Mouse (Mus musculus): ENCODE data around the gene Psen2.
A peak's percentile ranks its signal among the peaks of the same experiment; 100 is the strongest.

Psen2 gene

DNA sequence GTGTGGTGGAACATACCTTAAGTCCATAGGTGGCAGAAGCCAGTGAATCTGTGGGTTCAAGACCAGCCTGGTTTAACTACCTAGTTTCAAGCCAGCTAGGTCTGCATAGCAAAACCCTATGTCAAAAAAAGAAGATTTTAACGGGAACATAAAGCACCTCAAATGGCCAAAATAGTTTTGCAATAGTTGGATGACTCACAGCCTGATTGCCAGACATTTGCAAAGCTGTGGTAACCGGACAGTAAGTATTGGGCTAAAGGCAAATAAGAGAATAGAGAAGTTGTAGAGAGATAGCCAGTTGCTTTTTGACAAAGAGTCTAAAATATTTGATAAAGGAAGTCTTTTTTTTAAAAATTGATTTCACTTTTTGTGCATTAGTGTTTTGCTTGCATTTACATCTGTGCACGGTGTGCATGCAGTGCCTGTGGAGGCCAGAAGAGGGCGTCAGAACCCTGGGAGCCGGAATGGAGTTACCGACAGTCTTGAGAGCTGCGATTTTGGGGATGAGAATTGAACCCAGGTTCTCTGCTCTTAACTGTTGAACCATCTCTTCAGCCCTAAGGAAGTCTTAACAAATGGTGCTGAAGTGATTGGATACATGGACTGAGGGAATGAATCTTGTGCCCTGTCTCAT, at the start of gene Psen2:
Psen2 (minus strand) TSS at position 75 of the 634 bp plus-strand sequence.
- ATAC-seq (ENCODE audit: low TSS enrichment) = no peak

- no peak for ATAC-seq (ENCODE audit: low TSS enrichment)
Measured at GRCm38 (mm10) chr1:180312792-180313311, 49.6 kb upstream of the Psen2 start.

- no peak for ATAC-seq (ENCODE audit: low TSS enrichment)
Measured at GRCm38 (mm10) chr1:180312286-180312685, 49.0 kb upstream of the Psen2 start.

DNA sequence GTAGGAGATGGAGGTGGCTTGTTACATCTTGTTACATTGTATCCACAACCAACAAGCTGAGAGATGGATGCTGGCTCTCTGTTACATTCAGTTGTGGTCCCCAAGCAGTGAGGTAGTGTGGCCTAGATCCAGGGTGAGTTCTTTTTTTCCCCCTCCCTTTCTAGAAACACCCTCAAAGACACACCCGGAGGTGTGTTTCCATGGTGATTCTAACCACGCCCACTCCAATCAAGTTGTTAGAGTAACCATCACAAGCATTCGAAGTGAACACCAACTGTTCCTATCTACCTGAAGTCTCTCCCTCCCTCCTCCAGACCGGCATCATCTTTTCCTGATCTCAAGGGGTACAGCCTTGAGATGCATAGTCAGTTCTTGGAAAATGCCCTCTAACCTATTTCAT, 45.7 kb upstream of the Psen2 start:
- ATAC-seq (ENCODE audit: low TSS enrichment) = no peak

DNA sequence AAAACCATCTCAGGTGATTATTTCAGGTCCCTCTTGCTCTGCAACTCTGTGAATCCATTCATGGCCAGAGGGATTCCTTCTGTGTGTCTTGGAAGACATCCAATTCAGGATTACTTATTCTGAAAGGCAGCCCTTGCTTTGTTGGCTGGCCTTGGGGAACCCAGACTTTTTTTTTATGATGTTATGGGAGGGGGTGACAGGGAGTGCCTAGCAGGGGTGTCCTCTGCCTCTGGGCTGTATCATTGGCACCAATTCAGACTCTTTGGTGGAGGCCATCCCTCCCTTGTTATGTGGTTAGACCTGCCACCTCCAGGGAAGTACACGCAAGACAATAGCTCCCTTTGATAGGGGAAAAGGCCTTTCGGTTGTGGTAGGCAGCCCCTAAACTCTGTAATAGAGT, 44.4 kb upstream of the Psen2 start:
- ATAC-seq (ENCODE audit: low TSS enrichment) = no peak

DNA sequence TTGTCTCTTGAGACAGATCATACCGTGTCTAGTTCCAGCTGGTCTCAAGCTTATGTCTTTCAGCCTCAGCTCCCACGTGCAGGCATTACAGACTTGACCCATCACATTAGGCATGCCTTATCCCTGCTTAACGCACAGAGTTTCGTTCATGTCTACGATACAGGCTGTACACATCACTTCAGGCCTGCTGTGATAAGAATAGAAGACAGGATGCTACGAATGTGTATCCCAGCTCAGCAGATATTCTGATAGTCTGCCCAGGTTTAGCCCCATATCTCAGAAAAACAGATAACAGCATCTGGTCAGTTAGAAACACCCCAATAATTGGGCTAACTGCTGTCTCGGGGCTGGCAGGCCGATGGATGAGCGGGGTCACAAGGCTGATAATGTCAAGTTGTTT, 43.7 kb upstream of the Psen2 start:
- ATAC-seq (ENCODE audit: low TSS enrichment) = no peak

DNA sequence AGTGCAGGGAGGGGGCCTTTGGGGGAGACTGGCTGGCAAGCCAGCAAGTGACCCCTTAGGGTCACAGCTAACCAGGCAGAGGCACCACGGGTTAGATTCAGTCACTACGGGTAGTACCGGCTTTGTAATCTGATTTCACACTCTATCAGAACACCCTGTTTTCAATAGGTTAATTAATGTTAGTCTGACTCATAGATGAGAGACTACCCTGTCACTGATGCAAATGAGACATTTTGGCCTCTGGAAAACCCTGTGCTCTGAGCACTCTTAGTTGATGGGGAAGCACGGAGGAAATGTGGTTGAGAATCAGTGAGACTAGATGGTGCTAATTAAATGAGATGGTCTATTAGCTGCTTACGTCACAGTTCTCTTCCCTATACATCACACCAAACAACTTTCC, 40.4 kb upstream of the Psen2 start:
- no peak for ATAC-seq (ENCODE audit: low TSS enrichment)

- no peak for ATAC-seq (ENCODE audit: low TSS enrichment)
Measured at GRCm38 (mm10) chr1:180302253-180303120, 39.2 kb upstream of the Psen2 start.

- no peak for ATAC-seq (ENCODE audit: low TSS enrichment)
Measured at GRCm38 (mm10) chr1:180300997-180301396, 37.8 kb upstream of the Psen2 start.

DNA sequence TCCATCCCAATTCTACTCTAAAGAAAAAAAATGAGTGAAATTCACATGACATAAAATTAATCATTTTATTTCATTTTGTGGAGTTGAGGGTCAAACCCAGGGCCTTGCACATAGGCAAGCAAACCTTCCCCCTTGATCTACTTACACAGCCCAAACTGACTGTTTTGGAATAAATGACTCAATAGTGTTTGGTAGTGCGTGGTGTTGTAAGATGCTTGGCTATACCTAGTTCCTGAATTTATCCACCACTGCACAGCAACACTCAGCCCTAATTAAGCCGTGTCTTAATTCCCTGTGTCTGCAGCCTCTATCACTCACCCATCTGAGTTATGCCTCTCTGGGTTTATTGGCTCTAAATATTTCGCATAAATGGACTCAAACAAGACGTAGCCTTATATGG, 37.1 kb upstream of the Psen2 start:
- ATAC-seq (ENCODE audit: low TSS enrichment) = no peak

DNA sequence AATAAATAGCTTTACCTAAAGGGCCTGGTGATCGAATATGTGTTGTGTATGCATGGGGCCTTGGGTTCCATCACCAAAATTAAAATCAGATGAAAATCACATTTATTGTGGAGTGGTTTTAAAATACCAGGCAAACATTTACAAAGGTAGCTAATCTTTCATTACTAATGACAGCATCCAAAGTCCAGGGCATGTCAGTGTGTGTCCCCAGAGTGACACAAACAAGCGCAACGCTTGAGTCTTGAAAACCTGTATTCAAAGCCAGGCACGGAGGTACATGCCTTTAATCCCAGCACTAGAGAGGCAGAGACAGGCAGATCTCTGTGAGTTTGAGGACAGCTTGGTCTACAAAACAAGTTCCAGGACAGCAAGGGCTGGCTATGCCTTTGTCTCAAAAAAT, 36.5 kb upstream of the Psen2 start:
- ATAC-seq (ENCODE audit: low TSS enrichment) = no peak

DNA sequence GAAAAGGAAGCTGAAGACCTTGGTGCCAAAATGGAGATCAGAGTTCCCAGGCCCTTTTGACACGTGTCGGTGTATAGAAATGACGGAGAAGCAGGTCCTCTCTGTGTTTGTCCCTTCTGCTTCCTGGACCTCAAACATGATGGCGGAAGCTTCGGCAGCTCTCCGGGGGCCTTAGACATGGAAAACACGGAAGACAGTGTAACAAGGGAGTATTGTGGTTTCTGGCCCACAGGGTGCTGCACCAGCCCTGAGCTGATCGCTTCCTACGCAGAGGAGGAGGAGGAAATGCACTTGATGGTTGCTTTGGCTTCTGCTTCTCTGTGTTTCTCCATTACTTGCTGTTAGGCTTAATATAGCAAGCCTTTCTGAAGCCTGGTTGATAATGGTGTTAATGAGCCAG, 32.9 kb upstream of the Psen2 start:
- ATAC-seq (ENCODE audit: low TSS enrichment) = no peak

DNA sequence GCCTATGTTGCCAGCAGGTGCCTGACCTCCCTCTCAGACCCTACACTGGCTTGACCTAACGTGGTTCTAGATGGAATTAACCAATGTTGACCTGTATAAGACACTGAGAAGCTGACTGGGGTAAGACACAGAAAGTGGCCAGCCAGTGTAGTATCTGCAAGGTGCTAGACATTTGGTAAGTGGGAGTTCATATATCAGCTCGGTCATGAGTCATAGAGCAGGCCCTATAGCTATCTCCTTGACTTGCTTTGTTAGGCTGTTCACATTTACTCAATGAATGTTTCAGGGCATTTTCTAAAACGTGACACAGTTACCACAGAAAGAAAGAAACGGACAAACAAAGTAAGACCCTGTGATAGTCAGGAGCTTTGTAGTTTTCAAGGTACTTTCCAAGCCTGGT, 27.1 kb upstream of the Psen2 start:
- ATAC-seq (ENCODE audit: low TSS enrichment) = no peak

GRCm38 (mm10) chr1:180289788-180290187, 26.6 kb upstream of the Psen2 start:
- ATAC-seq (ENCODE audit: low TSS enrichment) = no peak

DNA sequence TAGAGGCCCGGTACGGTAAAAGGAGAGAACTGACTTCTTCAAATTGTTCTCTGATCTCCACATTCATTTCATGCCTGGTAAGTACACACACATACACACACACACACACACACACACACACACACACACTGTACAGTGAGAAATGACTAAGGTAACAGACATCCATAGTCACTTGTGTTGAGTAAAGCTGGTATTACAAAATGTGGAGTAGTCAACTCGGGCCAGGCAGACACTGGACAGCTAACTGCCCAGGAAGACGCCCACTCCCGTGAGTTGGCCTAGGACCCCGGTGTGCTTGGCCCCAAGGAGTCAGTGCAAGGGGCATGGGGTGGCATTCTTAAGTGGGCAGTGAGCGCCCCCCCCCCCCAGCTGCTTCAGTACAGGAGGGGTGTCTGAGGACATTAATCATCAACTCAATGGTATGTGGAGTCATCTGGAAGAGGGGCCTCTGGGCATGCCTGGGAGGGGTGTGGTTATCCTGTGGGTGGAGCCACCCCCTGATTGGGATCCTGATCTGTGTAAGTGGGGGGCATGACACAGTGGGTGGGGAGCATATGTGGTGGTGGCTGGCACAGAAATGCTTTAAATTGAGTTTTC, 25.7 kb upstream of the Psen2 start:
- ATAC-seq (ENCODE audit: low TSS enrichment) = no peak

GRCm38 (mm10) chr1:180288227-180288626, 25.0 kb upstream of the Psen2 start:
- no peak for ATAC-seq (ENCODE audit: low TSS enrichment)

DNA sequence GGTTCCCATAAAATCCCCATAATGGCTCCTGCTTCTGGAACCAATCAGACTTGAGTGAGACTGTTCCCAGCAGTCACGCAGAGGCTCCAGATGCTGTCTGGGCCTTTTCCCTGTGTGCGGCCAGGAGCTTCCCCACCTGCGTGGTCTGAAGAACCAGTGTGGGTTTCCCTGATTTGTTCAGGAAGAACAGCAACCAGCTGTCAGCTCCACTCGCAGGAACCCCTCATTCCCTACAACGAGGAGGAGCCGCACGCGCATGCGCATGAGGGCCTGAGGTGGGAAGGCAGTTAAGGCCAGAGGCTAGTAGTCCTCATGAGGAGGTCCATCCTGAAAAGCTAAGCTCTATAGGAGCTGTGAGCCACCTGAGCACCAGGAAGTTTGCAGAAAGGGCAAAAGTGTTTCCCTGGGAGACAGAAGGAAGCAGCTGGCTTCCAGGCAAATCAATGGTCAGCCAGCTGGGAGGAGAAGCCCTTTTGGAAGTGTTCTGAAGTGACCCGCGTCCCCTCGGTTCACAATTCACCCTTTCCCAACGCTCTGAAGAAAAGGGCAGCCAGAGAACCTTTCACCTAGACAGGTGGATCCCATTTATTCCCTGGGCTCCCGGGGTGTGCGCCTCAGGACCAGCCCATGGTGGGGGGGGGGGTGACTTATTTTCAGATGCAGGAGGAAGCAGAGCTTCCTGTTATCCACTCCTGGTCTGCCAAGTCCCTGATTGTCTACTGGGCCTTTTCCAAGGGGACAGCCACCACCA, 23.0 kb upstream of the Psen2 start:
- no peak for ATAC-seq (ENCODE audit: low TSS enrichment)

GRCm38 (mm10) chr1:180283813-180284768, 20.9 kb upstream of the Psen2 start:
- ATAC-seq (ENCODE audit: low TSS enrichment) = peak; percentile 65; the same call in 1 of the 2 replicates

DNA sequence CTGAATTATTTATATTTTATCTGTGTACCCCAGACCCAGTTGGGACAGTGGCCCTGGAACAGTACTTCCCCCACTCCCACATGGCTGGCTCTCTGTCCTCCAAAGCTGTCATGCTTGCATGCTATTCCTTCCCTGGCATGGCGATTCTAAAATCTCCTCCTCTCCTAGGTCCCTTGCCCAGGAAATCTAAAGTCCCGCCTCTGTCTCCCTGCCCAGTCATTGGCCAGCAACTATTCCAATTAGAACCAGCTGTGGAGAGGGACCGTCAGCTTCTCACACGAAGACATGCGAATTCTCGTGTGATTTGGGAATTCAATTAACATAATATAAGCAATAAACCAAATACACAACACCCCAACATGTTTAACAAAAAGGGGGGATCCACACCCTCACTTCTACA, 19.3 kb upstream of the Psen2 start:
- no peak for ATAC-seq (ENCODE audit: low TSS enrichment)

GRCm38 (mm10) chr1:180279648-180280047, 16.4 kb upstream of the Psen2 start:
- ATAC-seq (ENCODE audit: low TSS enrichment) = no peak

DNA sequence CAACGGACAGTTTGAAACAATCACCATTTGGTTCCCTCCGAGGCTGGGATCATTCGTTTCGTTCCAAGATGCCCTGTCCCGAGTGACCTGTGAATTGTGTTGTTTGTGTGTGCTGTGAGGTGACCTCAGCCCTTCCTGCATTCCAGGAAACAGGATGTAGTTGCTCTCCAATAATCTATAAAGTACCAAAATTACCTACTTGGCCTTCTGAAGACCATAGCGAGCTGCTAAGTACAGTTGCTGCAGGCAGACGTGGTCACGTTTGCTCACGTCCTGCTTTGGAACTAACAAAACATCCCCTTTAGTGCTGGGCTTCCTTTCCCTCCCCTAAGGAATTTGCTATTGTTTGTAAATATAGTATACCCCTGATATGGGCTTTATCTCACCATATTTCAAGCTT, 14.3 kb upstream of the Psen2 start:
- ATAC-seq (ENCODE audit: low TSS enrichment) = no peak
